Mouse (Mus musculus) heart, adult 2 months (tissue): ENCODE results near the gene Camta1. TPM values are rescaled to one million over a fixed set of nuclear protein-coding genes. Genes with fewer than 3 reads are reported as not detected.

Source experiments
- DNase-seq, 2 experiments: peaks; one replicate each; pipeline ENCODE4 v3.0.0; 2021
- H3K27ac ChIP-seq: fragments of 200-600 bp; 2 replicates; pipeline ENCODE4 v1.8.1; 2022
- H3K27me3 ChIP-seq: fragments of 200-500 bp; 2 replicates; pipeline ENCODE4 v1.6.1; 2012; ENCODE audit warnings: mild to moderate bottlenecking, low read length, inconsistent platforms, mixed read lengths; ENCODE audit not compliant: control insufficient read depth, insufficient read depth
- H3K36me3 ChIP-seq: fragments of 200-500 bp; 2 replicates; pipeline ENCODE4 v1.6.1; 2012; ENCODE audit warnings: low read length, inconsistent platforms; ENCODE audit not compliant: control insufficient read depth, insufficient read depth
- H3K4me1 ChIP-seq: fragments of 200-500 bp; 2 replicates; pipeline ENCODE4 v1.6.1; 2011; ENCODE audit warnings: low read length; ENCODE audit not compliant: control insufficient read depth, insufficient read depth
- H3K4me3 ChIP-seq: fragments of 200-600 bp; 2 replicates; pipeline ENCODE4 v1.8.1; 2022
- H3K79me2 ChIP-seq: fragments of 200-500 bp; replicated peaks from 2 replicates; pipeline ENCODE4 v1.6.1; 2012; ENCODE audit warnings: mild to moderate bottlenecking, inconsistent platforms, low read length, moderate library complexity, mixed read lengths; ENCODE audit not compliant: control insufficient read depth, insufficient read depth
- H3K9ac ChIP-seq: fragments of 200-500 bp; 2 replicates; pipeline ENCODE4 v1.6.1; 2012; ENCODE audit warnings: low read depth, mild to moderate bottlenecking, control low read depth, inconsistent platforms, low read length, mixed read lengths
- CTCF ChIP-seq: fragments of 200-600 bp; IDR thresholded peaks from 2 replicates; pipeline ENCODE4 v1.8.1; 2022; ENCODE audit warnings: antibody characterized with exemption, mild to moderate bottlenecking, moderate library complexity
- EP300 ChIP-seq: fragments of 200-500 bp; IDR thresholded peaks from 2 replicates; pipeline ENCODE4 v1.6.1; 2011; ENCODE audit warnings: low read depth, low read length, control low read depth; ENCODE audit not compliant: insufficient read depth
- POLR2A ChIP-seq: fragments of 200-500 bp; IDR thresholded peaks from 2 replicates; pipeline ENCODE4 v1.6.1; 2011; ENCODE audit warnings: mild to moderate bottlenecking, low read depth, low read length, control low read depth; ENCODE audit not compliant: insufficient read depth
- WGBS: fragments of 180-500 bp; shearing (Covaris S2); methylation state at CpG from one replicate; pipeline ENCODE4 v1.1.7; 2018; 5-methylcytosine and 5-hydroxymethylcytosine counted together
- intact Hi-C: fragments of 180-260 bp; cut with DNase I; formaldehyde crosslinking; loops from one replicate; pipeline ENCODE4 v1.15.1; 2025
- polyA plus RNA-seq: library from polyadenylated mRNA; depleted of rRNA; stranded (reverse); fragments of >200 nt; gene quantifications from 2 replicates; pipeline ENCODE4 v1.2.3, GENCODE M21; 2012
- total RNA-seq, 2 experiments: library from RNA; stranded (reverse); gene quantifications; 2 replicates each; pipeline ENCODE4 v1.2.3; 2021

The Camta1 gene
- total and polyA plus RNA-seq, 3 experiments: 39.4 to 234 (median 208) TPM

- Histone ChIP-seq H3K9ac (no peak overlapping the region), H3K27me3 (no peaks in the 10 kb centered on the region), H3K27ac (no peak overlapping the region), H3K4me3 (no peak overlapping the region), H3K79me2 (no peaks in the 10 kb centered on the region), H3K4me1 (no peaks in the 10 kb centered on the region), H3K36me3 (no peaks in the 10 kb centered on the region)
- 54% methylated on average over 8 of the region's 8 CpGs for WGBS
- no peak for DNase-seq
- TF ChIP-seq CTCF (no peak), EP300 (no peak), POLR2A (no peak)
- intact Hi-C loops: no loop called here
Measured at GRCm38 (mm10) chr4:151408811-151409210, 452.9 kb downstream of the Camta1 start.

GRCm38 (mm10) chr4:151408246-151408645, 453.4 kb downstream of the Camta1 start:
- Histone ChIP-seq H3K9ac (no peak overlapping the region), H3K27me3 (no peaks in the 10 kb centered on the region), H3K4me1 (no peaks in the 10 kb centered on the region), H3K4me3 (no peak overlapping the region), H3K79me2 (no peaks in the 10 kb centered on the region), H3K36me3 (no peaks in the 10 kb centered on the region), H3K27ac (no peak overlapping the region)
- TF ChIP-seq POLR2A (no peak), EP300 (no peak), CTCF (no peak)
- WGBS: 78% methylated on average over 4 of the region's 4 CpGs
- peak; percentile 31 to 34 for DNase-seq
- intact Hi-C loops: no loop called here

- TF ChIP-seq EP300: no peak
- TF ChIP-seq POLR2A: no peak
- no peak for TF ChIP-seq CTCF
- Histone ChIP-seq H3K27me3 (no peaks in the 10 kb centered on the region), H3K27ac (no peak overlapping the region), H3K4me3 (no peak overlapping the region), H3K9ac (no peak overlapping the region), H3K36me3 (no peaks in the 10 kb centered on the region), H3K4me1 (peaks cover 2% of the 10 kb centered on the region; the same call in 1 of the 2 replicates), H3K79me2 (no peaks in the 10 kb centered on the region)
- intact Hi-C loops: no loop called here
- 97% methylated on average over 2 of the region's 2 CpGs for WGBS
- no peak for DNase-seq
Measured at GRCm38 (mm10) chr4:151407129-151407528, 454.5 kb downstream of the Camta1 start.

GRCm38 (mm10) chr4:151404581-151405256, 457.0 kb downstream of the Camta1 start:
- Histone ChIP-seq H3K79me2 (no peaks in the 10 kb centered on the region), H3K27ac (no peak overlapping the region), H3K4me3 (no peak overlapping the region), H3K4me1 (peaks cover 2% of the 10 kb centered on the region; the same call in 1 of the 2 replicates), H3K36me3 (no peaks in the 10 kb centered on the region), H3K9ac (no peak overlapping the region), H3K27me3 (no peaks in the 10 kb centered on the region)
- peak in 1 of 2 experiments; percentile 11 for DNase-seq
- intact Hi-C loops: no loop called here
- 70% methylated on average over 17 of the region's 17 CpGs for WGBS
- TF ChIP-seq CTCF (no peak), POLR2A (no peak), EP300 (no peak)

- WGBS: 84% methylated on average over 22 of the region's 22 CpGs
- DNase-seq: no peak
- no peak for TF ChIP-seq EP300
- TF ChIP-seq POLR2A: no peak
- TF ChIP-seq CTCF: no peak
- no peaks in the 10 kb centered on the region for H3K27me3 ChIP-seq
- intact Hi-C loops: no loop called here
- H3K36me3 ChIP-seq: no peaks in the 10 kb centered on the region
- H3K4me3 ChIP-seq: no peak overlapping the region
- no peak overlapping the region for H3K27ac ChIP-seq
- H3K9ac ChIP-seq: no peak overlapping the region
- H3K79me2 ChIP-seq: no peaks in the 10 kb centered on the region
- H3K4me1 ChIP-seq: peaks cover 2% of the 10 kb centered on the region; the same call in 1 of the 2 replicates
Measured at GRCm38 (mm10) chr4:151401685-151402397, 459.8 kb downstream of the Camta1 start.

GRCm38 (mm10) chr4:151396536-151396935, 465.1 kb downstream of the Camta1 start:
- no peaks in the 10 kb centered on the region for H3K27me3 ChIP-seq
- no peaks in the 10 kb centered on the region for H3K36me3 ChIP-seq
- H3K4me3 ChIP-seq: no peak overlapping the region
- H3K79me2 ChIP-seq: no peaks in the 10 kb centered on the region
- TF ChIP-seq CTCF: no peak
- TF ChIP-seq EP300: no peak
- no peak for TF ChIP-seq POLR2A
- intact Hi-C loops: no loop called here
- H3K9ac ChIP-seq: no peak overlapping the region
- WGBS: 80% methylated on average over 7 of the region's 7 CpGs
- DNase-seq: no peak
- no peak overlapping the region for H3K27ac ChIP-seq
- H3K4me1 ChIP-seq: no peaks in the 10 kb centered on the region
